Mouse (Mus musculus) olfactory bulb, adult 2 months (tissue): ENCODE measurements at regions not wholly inside any gene's neighbourhood (a gene's known extent, or its start where the extent isn't known, plus 50 kb on each side); places are given as distances from the start of the nearest gene placed in this dataset.

Experiments
- H3K27ac ChIP-seq: fragments of 200-500 bp; 2 replicates; pipeline ENCODE4 v1.5.1; 2012; ENCODE audit warnings: low read depth, low read length; ENCODE audit not compliant: insufficient read depth
- H3K4me1 ChIP-seq: fragments of 200-500 bp; 2 replicates; pipeline ENCODE4 v1.6.1; 2012; ENCODE audit warnings: low read length; ENCODE audit not compliant: control insufficient read depth, insufficient read depth
- H3K4me3 ChIP-seq: fragments of 200-500 bp; 2 replicates; pipeline ENCODE4 v1.5.1; 2012; ENCODE audit warnings: mild to moderate bottlenecking, low read depth, low read length, moderate library complexity; ENCODE audit not compliant: insufficient read depth
- CTCF ChIP-seq: fragments of 200-500 bp; IDR thresholded peaks from 2 replicates; pipeline ENCODE4 v1.5.1; 2012; ENCODE audit warnings: low read depth, mild to moderate bottlenecking, low read length, moderate library complexity; ENCODE audit not compliant: insufficient read depth
- POLR2A ChIP-seq: fragments of 200-500 bp; IDR thresholded peaks from 2 replicates; pipeline ENCODE4 v1.6.1; 2012; ENCODE audit warnings: mild to moderate bottlenecking, low read depth, low read length, moderate library complexity; ENCODE audit not compliant: insufficient read depth
- WGBS: fragments of 180-500 bp; shearing (Covaris S2); methylation state at CpG from one replicate; pipeline ENCODE4 v1.1.7; 2018; 5-methylcytosine and 5-hydroxymethylcytosine counted together

DNA sequence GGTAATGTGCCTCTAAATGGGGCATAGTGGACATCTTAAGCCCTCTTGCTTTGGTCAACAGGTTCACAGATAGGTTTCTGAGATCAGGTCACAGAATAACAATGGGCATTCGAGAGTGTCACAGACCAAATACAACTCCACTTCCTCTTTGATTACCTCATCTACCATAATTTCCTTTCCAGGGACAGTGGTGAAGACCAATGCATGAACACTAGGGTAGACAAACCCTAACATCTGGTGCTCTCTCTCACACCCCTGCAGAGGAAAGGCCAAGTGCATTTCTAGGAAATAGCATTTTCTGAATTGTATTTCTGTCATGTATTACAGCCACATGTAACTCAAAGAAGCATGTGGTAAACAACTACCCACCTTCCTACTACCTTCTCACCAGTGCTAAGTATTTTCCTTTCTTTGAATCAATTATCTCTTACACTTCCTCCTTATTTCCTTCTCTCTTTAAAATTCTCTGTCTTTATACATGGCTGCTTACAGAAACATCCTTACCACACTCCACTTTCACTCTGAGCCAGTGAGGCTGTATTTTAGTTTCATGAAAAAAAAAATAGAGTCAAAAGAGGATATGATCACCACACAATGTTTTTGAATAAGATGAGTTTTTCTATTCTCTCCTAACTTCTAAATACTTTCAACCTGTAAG lies 1021.0 kb downstream of the Gsdmc2 start:
- TF ChIP-seq CTCF: no peak
- TF ChIP-seq POLR2A: no peak
- WGBS: 93% methylated on average over 1 of the region's 1 CpGs
- Histone ChIP-seq H3K4me3 (no peak overlapping the region), H3K4me1 (no peaks in the 10 kb centered on the region), H3K27ac (no peak overlapping the region)

DNA sequence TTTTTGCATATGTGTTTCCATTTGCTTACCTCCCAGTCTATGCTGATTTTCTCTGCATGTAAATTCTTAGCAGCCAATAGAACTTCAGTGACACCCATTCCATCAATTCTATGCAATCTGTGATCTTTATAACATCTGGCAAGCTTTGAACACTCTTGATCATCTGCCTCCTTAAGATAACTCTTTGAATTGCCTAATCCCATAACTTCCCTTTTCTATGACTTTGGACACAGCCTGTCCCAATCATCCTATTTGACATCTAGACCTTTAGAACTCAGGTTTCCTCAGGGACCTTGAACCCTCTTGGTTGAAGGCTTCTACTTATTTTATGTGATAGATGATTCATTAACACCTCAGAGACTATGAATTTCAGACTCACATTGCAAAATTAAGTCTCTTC lies 1022.7 kb downstream of the Gsdmc2 start:
- H3K4me1 ChIP-seq: no peaks in the 10 kb centered on the region
- H3K4me3 ChIP-seq: no peak overlapping the region
- TF ChIP-seq CTCF (no peak), POLR2A (no peak)
- no peak overlapping the region for H3K27ac ChIP-seq

DNA sequence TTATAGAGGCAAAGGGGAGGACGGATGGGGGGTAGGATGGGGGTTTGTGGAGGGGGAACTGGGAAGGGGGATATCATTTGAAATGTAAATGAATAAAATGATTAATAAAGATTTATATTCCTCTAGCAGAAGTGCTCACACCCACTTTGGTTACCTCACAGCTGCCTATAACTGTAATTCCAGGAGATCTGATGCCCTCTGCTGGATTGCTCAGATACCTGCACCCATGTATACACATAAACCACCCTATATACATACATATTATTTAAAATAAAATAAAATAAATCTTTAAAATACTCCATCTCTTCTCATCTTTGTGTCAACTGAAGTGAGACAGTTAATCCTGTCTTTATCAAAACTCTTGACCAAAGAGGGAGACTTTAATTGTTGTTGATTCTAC lies 1031.9 kb downstream of the Gsdmc2 start:
- WGBS: 96% methylated on average over 1 of the region's 1 CpGs
- Histone ChIP-seq H3K4me1 (no peaks in the 10 kb centered on the region), H3K27ac (no peak overlapping the region), H3K4me3 (no peak overlapping the region)
- TF ChIP-seq POLR2A (no peak), CTCF (no peak)

DNA sequence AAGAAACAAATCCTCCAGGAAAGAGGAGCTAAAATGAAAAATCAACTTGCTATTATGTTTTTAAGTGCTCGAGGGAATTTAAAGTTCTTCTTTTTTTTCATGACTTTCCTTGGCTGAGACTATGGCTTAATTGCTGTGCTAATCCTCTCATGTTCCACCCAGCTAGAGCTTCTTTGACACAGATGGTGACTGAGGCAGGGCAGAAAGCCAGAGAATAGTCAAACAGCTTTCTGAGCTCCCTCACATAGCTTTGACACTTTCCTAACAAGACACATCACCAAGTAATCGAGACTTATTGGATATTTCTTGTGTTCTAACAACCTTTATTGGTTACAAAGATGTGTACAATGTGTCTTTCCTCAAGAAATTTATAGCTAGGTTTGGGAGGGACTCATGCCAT lies 1033.0 kb downstream of the Gsdmc2 start:
- TF ChIP-seq CTCF: no peak
- no peak for TF ChIP-seq POLR2A
- Histone ChIP-seq H3K4me1 (no peaks in the 10 kb centered on the region), H3K4me3 (no peak overlapping the region), H3K27ac (no peak overlapping the region)
- 30% methylated on average over 2 of the region's 2 CpGs for WGBS

DNA sequence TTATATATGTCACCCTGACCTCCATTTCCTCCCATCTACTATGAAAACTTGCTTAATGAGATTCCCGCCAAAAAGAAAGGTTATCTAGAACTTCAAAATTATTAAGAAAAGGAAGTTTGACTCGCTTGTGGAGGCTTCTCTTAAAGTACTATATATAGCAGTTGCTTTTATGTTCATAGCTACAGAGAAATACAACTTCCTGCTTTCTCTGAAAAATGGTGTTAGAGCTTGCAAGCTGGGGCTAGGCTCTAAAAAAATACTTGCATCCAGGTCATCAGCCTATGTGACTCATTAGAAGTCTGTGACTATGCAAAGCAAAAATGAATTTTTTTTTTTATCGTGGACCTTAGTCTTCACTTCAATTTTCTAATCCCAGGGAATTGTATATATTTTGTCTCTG lies 1035.7 kb downstream of the Gsdmc2 start:
- Histone ChIP-seq H3K4me1 (no peaks in the 10 kb centered on the region), H3K27ac (no peak overlapping the region), H3K4me3 (no peak overlapping the region)
- TF ChIP-seq POLR2A (no peak), CTCF (no peak)
- WGBS: 86% methylated on average over 3 of the region's 3 CpGs

DNA sequence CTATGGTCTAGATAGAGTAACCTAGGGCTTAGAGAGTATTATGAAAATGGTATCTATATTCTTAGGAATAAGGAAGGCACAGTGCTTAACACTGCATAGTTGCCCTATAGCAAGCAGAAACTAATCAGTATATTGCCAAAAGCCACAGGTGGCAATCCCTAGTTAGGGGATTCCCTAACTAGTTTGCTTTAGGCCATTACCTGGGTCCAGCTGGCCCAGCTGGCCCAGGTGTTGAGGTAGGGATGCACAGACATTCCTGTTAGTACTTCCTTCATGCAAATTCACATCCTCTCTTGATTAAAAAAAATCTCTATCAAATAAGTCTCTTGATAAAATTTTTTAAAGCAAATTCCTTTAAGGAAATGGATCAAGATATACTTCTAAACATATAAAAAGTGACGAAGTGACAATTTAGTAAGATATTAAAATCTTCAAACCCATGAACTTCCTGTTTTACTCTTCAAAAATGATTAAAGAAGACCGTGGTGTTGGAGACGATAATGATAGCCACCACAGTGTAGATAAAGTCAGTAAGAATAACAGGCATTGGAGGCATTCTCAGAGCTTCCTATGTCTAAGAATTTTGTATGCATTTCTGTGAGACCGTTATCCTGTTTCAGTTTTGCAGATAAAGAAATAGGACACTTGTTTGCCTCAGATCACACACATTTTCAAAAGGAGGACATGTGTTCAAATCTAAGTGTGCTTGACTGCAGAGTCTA lies 1036.7 kb downstream of the Gsdmc2 start:
- TF ChIP-seq CTCF: no peak
- no peak for TF ChIP-seq POLR2A
- Histone ChIP-seq H3K27ac (no peak overlapping the region), H3K4me1 (no peaks in the 10 kb centered on the region), H3K4me3 (no peak overlapping the region)
- 96% methylated on average over 4 of the region's 4 CpGs for WGBS

DNA sequence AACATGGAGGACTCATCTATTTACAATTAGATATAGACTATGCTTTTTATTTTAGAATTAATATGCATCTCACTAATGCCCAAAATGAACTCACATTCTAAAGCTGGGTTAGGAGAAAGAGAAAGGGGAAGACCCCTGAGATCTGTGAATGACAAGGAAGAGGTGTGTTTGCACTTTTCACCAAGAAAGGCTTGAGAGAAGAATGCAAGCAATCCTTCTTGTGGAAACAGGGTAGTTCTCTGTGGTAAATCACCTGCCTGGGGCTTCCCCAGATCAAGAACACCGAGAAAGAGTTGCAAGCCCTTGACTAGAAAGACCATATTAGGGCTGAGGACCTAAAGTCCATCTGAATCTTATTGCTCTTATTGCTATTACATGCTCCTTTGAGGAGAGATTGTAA lies 1037.6 kb downstream of the Gsdmc2 start:
- 95% methylated on average over 1 of the region's 1 CpGs for WGBS
- no peaks in the 10 kb centered on the region for H3K4me1 ChIP-seq
- no peak overlapping the region for H3K27ac ChIP-seq
- H3K4me3 ChIP-seq: no peak overlapping the region
- TF ChIP-seq CTCF (no peak), POLR2A (no peak)

DNA sequence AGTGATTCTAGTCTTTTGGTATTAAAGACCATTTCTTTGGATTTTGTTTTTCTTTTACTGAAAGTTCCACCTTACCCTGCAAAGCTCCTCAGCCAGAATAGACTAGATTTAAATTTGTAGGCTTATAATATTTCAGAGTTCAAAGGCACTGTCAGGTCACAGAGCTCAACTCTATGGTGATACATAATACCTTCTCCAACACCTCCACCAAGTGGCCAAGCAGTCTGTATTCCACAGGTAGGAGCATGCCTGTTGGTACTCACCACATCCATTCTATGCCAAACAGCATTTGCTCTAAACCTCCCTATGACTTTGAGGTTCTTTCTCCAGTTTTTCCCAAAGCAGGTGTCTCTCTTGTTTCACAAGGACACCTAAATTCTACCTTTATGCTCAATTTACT lies 1042.2 kb downstream of the Gsdmc2 start:
- Histone ChIP-seq H3K27ac (no peak overlapping the region), H3K4me3 (no peak overlapping the region), H3K4me1 (no peaks in the 10 kb centered on the region)
- no peak for TF ChIP-seq POLR2A
- no peak for TF ChIP-seq CTCF

DNA sequence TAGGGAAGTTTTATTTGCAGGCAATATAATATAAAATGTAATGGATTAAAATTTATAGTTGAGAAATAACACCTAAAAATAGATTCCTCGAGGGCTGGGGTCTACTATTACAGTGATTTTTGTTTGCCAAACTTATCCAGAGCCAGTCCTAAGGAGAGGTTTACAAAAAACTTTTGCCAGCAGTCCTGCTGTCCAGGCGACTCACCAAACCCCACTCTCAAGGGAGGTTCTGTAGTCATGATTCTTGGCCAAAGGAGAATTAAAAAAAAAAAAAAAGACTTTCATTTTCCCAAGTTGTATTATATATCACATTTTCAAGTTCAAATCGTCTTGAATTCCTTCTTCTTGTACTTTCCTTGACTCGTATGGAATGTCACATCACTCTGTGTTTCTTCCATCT lies 1046.2 kb downstream of the Gsdmc2 start:
- Histone ChIP-seq H3K4me3 (no peak overlapping the region), H3K4me1 (no peaks in the 10 kb centered on the region), H3K27ac (no peak overlapping the region)
- WGBS: 82% methylated on average over 4 of the region's 4 CpGs
- no peak for TF ChIP-seq POLR2A
- TF ChIP-seq CTCF: no peak
